Mouse (Mus musculus) heart, embryonic 11.5 days (tissue): Measurements from ENCODE around the gene Nid2. TPM values are rescaled to one million over a fixed set of nuclear protein-coding genes. Genes with fewer than 3 reads are reported as not detected.

Experiments used
- ATAC-seq: fragments of 200-750 bp; cut with Nextera tagmentation; replicated peaks from 2 replicates; pipeline ENCODE4 v1.8.0; 2017; ENCODE audit warnings: moderate library complexity; ENCODE audit not compliant: insufficient number of reproducible peaks, low FRiP score, low TSS enrichment
- H3K27ac ChIP-seq: fragments of 300-500 bp; sonication (generic); 2 replicates; pipeline ENCODE4 v1.5.1; 2014; ENCODE audit warnings: mild to moderate bottlenecking, low read depth, low read length
- H3K27me3 ChIP-seq: fragments of 300-500 bp; sonication (generic); 2 replicates; pipeline ENCODE4 v1.6.1; 2014; ENCODE audit warnings: mild to moderate bottlenecking, low read length, mixed read lengths; ENCODE audit not compliant: control insufficient read depth, insufficient read depth
- H3K36me3 ChIP-seq: fragments of 300-500 bp; sonication (generic); 2 replicates; pipeline ENCODE4 v1.6.1; 2014; ENCODE audit warnings: mild to moderate bottlenecking, low read length, moderate library complexity, mixed read lengths; ENCODE audit not compliant: control insufficient read depth, insufficient read depth
- H3K4me1 ChIP-seq: fragments of 300-500 bp; sonication (generic); 2 replicates; pipeline ENCODE4 v1.6.1; 2014; ENCODE audit warnings: low read length; ENCODE audit not compliant: control insufficient read depth, insufficient read depth
- H3K4me2 ChIP-seq: fragments of 300-500 bp; sonication (generic); 2 replicates; pipeline ENCODE4 v1.6.1; 2014; ENCODE audit warnings: mild to moderate bottlenecking, moderate library complexity
- H3K4me3 ChIP-seq: fragments of 300-500 bp; sonication (generic); 2 replicates; pipeline ENCODE4 v1.5.1; 2014; ENCODE audit warnings: low read depth, low read length
- H3K9ac ChIP-seq: fragments of 300-500 bp; sonication (generic); 2 replicates; pipeline ENCODE4 v1.6.1; 2014; ENCODE audit warnings: mild to moderate bottlenecking, low read depth, low read length, moderate library complexity
- H3K9me3 ChIP-seq: fragments of 300-500 bp; sonication (generic); replicated peaks from 2 replicates; pipeline ENCODE4 v1.6.1; 2016; ENCODE audit warnings: low read length; ENCODE audit not compliant: control insufficient read depth
- WGBS: fragments of 180-500 bp; shearing (Covaris S2); extraction: QIAGEN DNeasy Blood & Tissue Kit; methylation state at CpG from one replicate; pipeline ENCODE4 v1.1.7; 2014; ENCODE audit not compliant: insufficient replicate concordance; 5-methylcytosine and 5-hydroxymethylcytosine counted together
- polyA plus RNA-seq: library from polyadenylated mRNA; unstranded; fragments of >200 nt; fragmentation: Nextera tagmentation; extraction: Ambion mirVana; gene quantifications from 2 replicates; pipeline ENCODE4 v1.2.1, GENCODE M21; 2014

The Nid2 gene
- polyA plus RNA-seq, 1 experiment from 2014 or later = 146 TPM

GRCm38 (mm10) chr14:19752276-19752675, 1.2 kb downstream of the Nid2 start:
- Histone ChIP-seq H3K27ac (peak overlapping the region; percentile 87; the same call in 1 of the 2 replicates), H3K4me2 (peak overlapping the region; percentile 74), H3K36me3 (peaks cover 3% of the 10 kb centered on the region; the same call in 1 of the 2 replicates), H3K9ac (peak overlapping the region; percentile 70), H3K9me3 (no peaks in the 10 kb centered on the region), H3K4me3 (peak overlapping the region; percentile 65), H3K27me3 (no peaks in the 10 kb centered on the region), H3K4me1 (peaks cover 13% of the 10 kb centered on the region; the same call in 1 of the 2 replicates)
- WGBS = 1% methylated on average over 21 of the region's 21 CpGs
- no peak; the same call in 1 of the 2 replicates for ATAC-seq

- 16% methylated on average over 10 of the region's 10 CpGs for WGBS
- ATAC-seq = peak; percentile 49; the same call in 1 of the 2 replicates
- H3K4me2 ChIP-seq = peak overlapping the region; percentile 42
Observed at GRCm38 (mm10) chr14:19759277-19760193, 8.5 kb downstream of the Nid2 start.

GRCm38 (mm10) chr14:19760721-19761120, 9.7 kb downstream of the Nid2 start:
- ATAC-seq = no peak; the same call in 1 of the 2 replicates
- Histone ChIP-seq H3K4me1 (peaks cover 52% of the 10 kb centered on the region), H3K27me3 (no peaks in the 10 kb centered on the region), H3K4me2 (peak overlapping the region; percentile 11; the same call in 1 of the 2 replicates), H3K9ac (no peak overlapping the region), H3K4me3 (no peak overlapping the region), H3K27ac (peak overlapping the region; percentile 77), H3K9me3 (no peaks in the 10 kb centered on the region), H3K36me3 (peaks cover 3% of the 10 kb centered on the region; the same call in 1 of the 2 replicates)
- WGBS = 20% methylated on average over 7 of the region's 7 CpGs

More at GRCm38 (mm10) chr14:19759277-19760193, 8.5 kb downstream of the Nid2 start:
- Histone ChIP-seq H3K9me3 (no peaks in the 10 kb centered on the region), H3K27me3 (no peaks in the 10 kb centered on the region), H3K4me3 (no peak overlapping the region), H3K9ac (no peak overlapping the region), H3K36me3 (peaks cover 3% of the 10 kb centered on the region; the same call in 1 of the 2 replicates), H3K4me1 (peaks cover 50% of the 10 kb centered on the region), H3K27ac (peak overlapping the region; percentile 77)

GRCm38 (mm10) chr14:19762014-19762413, 10.9 kb downstream of the Nid2 start:
- Histone ChIP-seq H3K36me3 (no peaks in the 10 kb centered on the region; the same call in 1 of the 2 replicates), H3K27ac (no peak overlapping the region), H3K4me3 (no peak overlapping the region), H3K27me3 (no peaks in the 10 kb centered on the region), H3K4me2 (no peak overlapping the region), H3K9me3 (no peaks in the 10 kb centered on the region), H3K9ac (no peak overlapping the region), H3K4me1 (peaks cover 56% of the 10 kb centered on the region)
- ATAC-seq = no peak
- WGBS = 31% methylated on average over 4 of the region's 4 CpGs

- no peaks in the 10 kb centered on the region for H3K27me3 ChIP-seq
- H3K9me3 ChIP-seq = no peaks in the 10 kb centered on the region
- WGBS = 27% methylated on average over 8 of the region's 8 CpGs
- peaks cover 5% of the 10 kb centered on the region for H3K36me3 ChIP-seq
- H3K9ac ChIP-seq = no peak overlapping the region
- H3K4me2 ChIP-seq = no peak overlapping the region
- H3K4me3 ChIP-seq = no peak overlapping the region
- ATAC-seq = no peak
- peak overlapping the region; percentile 47; the same call in 1 of the 2 replicates for H3K27ac ChIP-seq
- peaks cover 56% of the 10 kb centered on the region for H3K4me1 ChIP-seq
Observed at GRCm38 (mm10) chr14:19763527-19763926, 12.5 kb downstream of the Nid2 start.

- peaks cover 50% of the 10 kb centered on the region for H3K4me1 ChIP-seq
- H3K36me3 ChIP-seq = peaks cover 8% of the 10 kb centered on the region
- no peaks in the 10 kb centered on the region for H3K9me3 ChIP-seq
- H3K27me3 ChIP-seq = no peaks in the 10 kb centered on the region
- 75% methylated on average over 8 of the region's 8 CpGs for WGBS
- no peak overlapping the region for H3K27ac ChIP-seq
- H3K9ac ChIP-seq = no peak overlapping the region
- ATAC-seq = no peak
- H3K4me3 ChIP-seq = no peak overlapping the region
- no peak overlapping the region for H3K4me2 ChIP-seq
Observed at GRCm38 (mm10) chr14:19764331-19764730, 13.3 kb downstream of the Nid2 start.

- ATAC-seq = no peak
- Histone ChIP-seq H3K9ac (no peak overlapping the region), H3K9me3 (no peaks in the 10 kb centered on the region), H3K36me3 (peaks cover 8% of the 10 kb centered on the region), H3K27ac (no peak overlapping the region), H3K4me2 (no peak overlapping the region), H3K4me1 (peaks cover 50% of the 10 kb centered on the region), H3K4me3 (no peak overlapping the region), H3K27me3 (no peaks in the 10 kb centered on the region)
- WGBS = 70% methylated on average over 9 of the region's 9 CpGs
Observed at GRCm38 (mm10) chr14:19765539-19766379, 14.7 kb downstream of the Nid2 start.

- peaks cover 8% of the 10 kb centered on the region for H3K36me3 ChIP-seq
- no peaks in the 10 kb centered on the region for H3K9me3 ChIP-seq
- H3K9ac ChIP-seq = no peak overlapping the region
- no peak overlapping the region for H3K4me2 ChIP-seq
- H3K27ac ChIP-seq = no peak overlapping the region
- H3K27me3 ChIP-seq = no peaks in the 10 kb centered on the region
- H3K4me3 ChIP-seq = no peak overlapping the region
- no peak for ATAC-seq
- 44% methylated on average over 1 of the region's 1 CpGs for WGBS
- peaks cover 46% of the 10 kb centered on the region for H3K4me1 ChIP-seq
Observed at GRCm38 (mm10) chr14:19766380-19766649, 15.2 kb downstream of the Nid2 start.
